Mouse (Mus musculus) thymus, adult 18-20 months (tissue): ENCODE data around the gene Vmn1r143.
"Not testable (repeated sequence)": the region's sequence is repeated elsewhere in the genome, so short reads cannot be mapped to it uniquely, and the experiment has no call there.

Experiments
- DNase-seq, 2 experiments: peaks; one replicate each; pipeline ENCODE4 v3.0.0; 2022; ENCODE audit warnings: mixed read lengths in 2 of 2

Gene Vmn1r143

GRCm38 (mm10) chr7:22189077-22189476 lies at the start of gene Vmn1r143:
Vmn1r143 (plus strand) TSS chr7:22189377.
- not testable (repeated sequence) for DNase-seq

GRCm38 (mm10) chr7:22163935-22164334 lies 25.2 kb upstream of the Vmn1r143 start, which contains the start of gene Vmn1r142:
Vmn1r142 (minus strand) TSS chr7:22164035.
- DNase-seq = not testable (repeated sequence)

- not testable (repeated sequence) for DNase-seq
These were observed 12.0 kb downstream of the Vmn1r143 start, which contains the start of gene Gm8653 for GRCm38 (mm10) chr7:22201164-22201563. Gm8653 (minus strand) TSS chr7:22201264.

- not testable (repeated sequence) for DNase-seq
These were observed 40.2 kb downstream of the Vmn1r143 start, which contains the start of gene Gm8453 for GRCm38 (mm10) chr7:22229384-22229783. Gm8453 (minus strand) TSS chr7:22229484.
